In the genomic region with DNA sequence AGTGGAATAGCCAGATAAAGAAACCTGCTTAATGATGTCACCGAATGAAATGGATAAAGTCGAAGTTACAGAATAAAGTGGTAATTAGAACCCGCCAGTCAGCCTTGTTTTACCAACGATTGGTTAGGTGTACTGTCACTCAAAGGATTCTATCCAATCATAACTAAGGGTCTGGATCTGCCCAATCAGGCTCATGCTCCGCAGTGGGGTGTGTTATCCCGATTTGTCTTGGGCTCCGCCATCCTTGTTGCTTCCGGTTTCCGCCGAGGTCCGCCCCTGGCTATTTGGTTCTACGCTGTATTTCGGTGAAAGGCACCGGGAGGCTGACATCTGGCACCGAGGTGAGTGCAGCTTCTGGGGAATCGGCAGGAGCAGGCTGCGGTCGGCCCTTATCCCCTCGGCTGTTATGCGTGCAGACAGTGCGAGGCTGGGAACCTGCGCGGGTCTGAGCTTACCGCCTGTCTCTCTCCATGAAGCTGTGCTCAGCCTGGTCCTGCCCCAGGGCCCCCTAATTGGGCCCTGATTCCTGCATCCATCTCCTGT, we compare ENCODE assay signal across 8 mouse cellular contexts. TPM values are rescaled to one million over a fixed set of nuclear protein-coding genes. Genes with fewer than 3 reads are reported as not detected.
DNase-seq lines count a peak whose midpoint lies in the region; ATAC-seq lines count a peak whose summit lies in the region.

A gene (plus strand): TSS at position 240 of the 543 bp plus-strand sequence.

- peak; percentile 100 for ATAC-seq in inflammation-experienced regulatory T-cells, adult 6 months
- peak; percentile 100 for ATAC-seq in megakaryocyte-erythroid progenitor cell, adult 5-6 weeks (replicated peaks; ENCODE audit: low FRiP score, low TSS enrichment, poor library complexity, severe bottlenecking)

- DNase-seq in adrenal gland, adult (ENCODE audit: inconsistent age in 2 of 2, low spot score in 1 of 2): peak; percentile 90 to 99
- peak; percentile 99 for DNase-seq in embryo, embryonic 10.5 days (ENCODE audit: low spot score)
- DNase-seq in gastrocnemius, postnatal 14 days: peak; percentile 80
- DNase-seq in left cerebral cortex, postnatal 10 days (ENCODE audit: extremely low spot score in 1 of 2, low spot score in 2 of 2): peak; percentile 89 to 99
- peak; percentile 84 for DNase-seq in right cerebral cortex, postnatal 25 days
- peak; percentile 76 to 82 for DNase-seq in urinary bladder, postnatal 4 days (ENCODE audit: low spot score in 2 of 2)

- intact Hi-C loops in gastrocnemius, postnatal 14 days (cut with DNase I; ENCODE audit: low total_unique reads): no loop called here
- intact Hi-C loops in left cerebral cortex, postnatal 10 days (cut with DNase I): no loop called here

RNA-seq across cellular contexts. Expression of the gene that starts here (rescaled TPM):
- 1 to 10 TPM; 1.3 to 1.7 TPM for total RNA-seq in gastrocnemius, postnatal 14 days (2021)
- polyA plus RNA-seq in inflammation-experienced regulatory T-cells, adult 6 months (2017; shearing (Covaris generic)): 10 to 100 TPM in 1 of 3 experiments, 1 to 10 TPM in 2; 3.3 to 11.0 (median 8.5) TPM
- 10 to 100 TPM; 17.5 to 18.7 TPM for total RNA-seq in left cerebral cortex, postnatal 10 days (2021)
- 3.4 and 6.6 TPM in 2 replicates for total RNA-seq in megakaryocyte-erythroid progenitor cell, adult 5-6 weeks (2014; fragmentation: Nextera tagmentation)
- total RNA-seq in megakaryocyte-erythroid progenitor cell, adult 5-6 weeks (2017): 0.75 and 7.4 TPM in 2 replicates

Comparison
In these comparisons a context has a peak if more than half of its experiments do, and no peak if none do; other contexts are left out.
1. Peak in every context shown above with its lines: DNase-seq and ATAC-seq.